Mouse (Mus musculus) ovary, adult 2 months (tissue): ENCODE results near the gene Helz. TPM values are rescaled to one million over a fixed set of nuclear protein-coding genes. Genes with fewer than 3 reads are reported as not detected.

ENCODE experiments used
- polyA plus RNA-seq: library from polyadenylated mRNA; depleted of rRNA; stranded (reverse); fragments of >200 nt; gene quantifications from 2 replicates; pipeline ENCODE4 v1.2.3, GENCODE M21; 2012; rRNA removed

The Helz gene
- polyA plus RNA-seq, result 12.7 and 19.6 TPM in 2 replicates

DNA sequence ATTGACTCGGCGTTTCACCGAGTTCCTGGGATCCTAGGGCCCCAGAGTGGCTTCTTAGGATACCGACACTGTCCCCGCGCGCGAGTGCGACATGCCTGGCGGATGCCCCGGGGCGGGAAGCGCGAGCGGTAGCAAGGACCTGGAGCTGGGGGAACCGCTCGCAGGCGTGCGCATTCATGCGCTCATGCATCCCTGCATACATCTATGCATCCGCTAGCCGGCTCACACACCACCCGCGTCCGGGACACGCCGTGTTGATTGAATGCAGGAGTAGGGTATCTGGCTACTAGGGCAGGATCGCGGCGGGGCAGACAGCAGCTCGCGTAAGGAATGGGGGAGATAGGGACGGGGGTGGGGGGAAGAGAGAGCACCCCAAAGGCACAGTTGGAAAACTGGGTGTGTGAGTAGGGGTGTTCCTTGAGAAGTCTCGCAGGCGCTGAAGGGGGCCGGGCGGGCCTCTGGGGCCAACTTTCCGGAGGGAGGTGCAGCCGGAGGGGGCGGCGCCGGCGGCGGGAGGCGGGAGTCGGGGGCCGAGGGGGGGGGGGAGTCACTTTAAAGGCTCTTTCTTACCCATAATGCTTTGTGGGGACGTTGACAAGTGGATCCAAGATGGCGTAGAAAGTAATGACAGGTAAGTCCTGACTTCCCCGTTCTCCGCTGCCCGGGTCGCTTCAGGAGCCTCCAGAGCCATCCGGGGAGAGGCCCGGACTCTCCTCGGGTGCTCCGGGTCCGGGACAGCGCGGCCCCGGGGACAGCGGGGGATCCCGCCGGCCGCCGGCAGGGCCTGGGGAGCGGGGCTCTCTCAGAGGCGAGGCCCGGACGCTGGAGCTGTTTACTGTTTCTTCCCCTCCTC is at the start of gene Helz:
Gene Helz (plus strand): TSS at position 580 of the 853 bp plus-strand sequence.

DNA sequence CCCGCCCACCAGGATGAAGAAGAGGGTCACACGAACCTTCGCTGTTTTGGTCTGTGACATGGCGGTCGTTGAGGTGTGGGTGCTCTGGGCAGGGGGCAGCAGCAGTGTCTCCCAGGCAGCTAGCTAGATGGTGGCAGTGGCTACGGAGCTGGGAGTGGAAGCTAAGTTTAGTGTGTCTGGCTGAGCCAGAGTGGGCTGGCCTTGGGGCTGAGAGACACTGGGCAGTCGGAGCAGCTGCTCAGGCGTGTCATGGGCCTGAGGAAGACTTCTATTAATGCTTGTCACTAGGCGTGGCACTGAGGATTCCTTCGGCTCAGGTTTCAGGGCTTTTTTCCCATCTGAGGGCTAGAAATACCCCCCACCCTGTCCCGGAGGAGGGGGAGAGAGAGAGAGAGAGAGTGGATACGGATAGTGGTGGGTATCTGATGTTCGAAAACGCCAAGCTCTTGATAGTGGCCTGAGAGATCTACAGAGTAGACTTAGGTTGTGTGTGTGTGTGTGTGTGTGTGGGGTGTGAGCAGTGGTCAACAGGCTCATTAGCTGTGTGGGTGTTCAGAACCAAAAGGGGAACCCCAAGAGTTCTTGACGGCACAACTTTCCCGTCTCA is 168.7 kb downstream of the Helz start, which contains the start of gene Cacng1:
Gene Cacng1 (minus strand): TSS at position 191 of the 607 bp plus-strand sequence.

Other genes with a start within 250 kb of the Helz start
- 3.7 and 4.6 TPM in 2 replicates for gene Pitpnc1, start 77.2 kb upstream of the Helz start, polyA plus RNA-seq
- gene Psmd12, start 68.4 kb upstream of the Helz start, polyA plus RNA-seq, result 8.1 and 9.9 TPM in 2 replicates
- gene Cacng1, start 168.6 kb downstream of the Helz start, polyA plus RNA-seq, result 0.29 TPM in 1 of 2 replicates, not detected in the other
- 2.3 and 3.0 TPM in 2 replicates for gene Cacng4, start 246.6 kb downstream of the Helz start, polyA plus RNA-seq